10 mouse cellular contexts compared by ENCODE assay signal in the genomic region with DNA sequence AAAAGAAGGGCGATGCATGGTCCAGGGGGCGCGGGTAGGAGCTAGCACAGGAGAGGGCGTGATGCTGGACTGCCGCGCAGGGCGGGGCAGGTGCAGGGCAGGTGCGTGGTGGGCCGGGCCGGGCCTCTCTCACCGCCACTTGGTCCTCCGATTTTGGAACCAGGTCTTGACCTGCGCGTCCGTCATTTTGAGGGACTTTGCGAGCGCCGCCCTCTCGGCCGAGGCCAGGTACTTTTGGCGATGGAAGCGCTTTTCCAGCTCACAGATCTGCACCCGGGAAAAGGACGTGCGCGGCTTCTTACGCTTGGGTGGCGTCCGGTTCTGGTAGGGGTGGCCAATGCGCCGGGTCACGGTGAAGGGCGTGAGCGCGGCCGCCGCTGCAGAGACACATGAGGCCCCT. TPM values are rescaled to one million over a fixed set of nuclear protein-coding genes. Genes with fewer than 3 reads are reported as not detected.
DNase-seq lines count a peak whose midpoint lies in the region; ATAC-seq and TF ChIP-seq lines count a peak whose summit lies in the region.
"Had no signal": no experiment of that assay in that cellular context is flagged by ENCODE, and none has a peak within 500 bp of the region (broad histone marks: within the 10 kb centered on the region; RNA-seq: fewer than 3 reads in every experiment).

No protein-coding gene starts in this region.

- no peaks in the 10 kb centered on the region for H3K36me3 ChIP-seq in embryonic facial prominence, embryonic 15.5 days
- no peaks in the 10 kb centered on the region for H3K36me3 ChIP-seq in midbrain, postnatal 0 days (ENCODE audit: insufficient read depth, low read length)
- H3K36me3 ChIP-seq: liver, embryonic 13.5 days had no signal

- no peak overlapping the region for H3K4me3 ChIP-seq in left cerebral cortex, adult 2 months
- peak overlapping the region; percentile 24 for H3K4me3 ChIP-seq in embryonic facial prominence, embryonic 15.5 days (replicated peaks)
- peak overlapping the region; percentile 13; the same call in 1 of the 2 replicates for H3K4me3 ChIP-seq in midbrain, postnatal 0 days (ENCODE audit: low read depth, low read length)

- ATAC-seq in embryonic facial prominence, embryonic 15.5 days (ENCODE audit: insufficient number of reproducible peaks, low FRiP score, low TSS enrichment, low read depth): no peak
- ATAC-seq in midbrain, postnatal 0 days (ENCODE audit: low FRiP score): no peak

- intact Hi-C loops in left cerebral cortex, adult 2 months (cut with DNase I): no loop called here
- intact Hi-C loops in left cerebral cortex, postnatal 25 days (cut with DNase I): no loop called here

- no peak overlapping the region for H3K9ac ChIP-seq in embryonic facial prominence, embryonic 15.5 days
- H3K9ac ChIP-seq in midbrain, postnatal 0 days (replicated peaks; ENCODE audit: low read length, poor library complexity, severe bottlenecking): no peak overlapping the region
- H3K9ac ChIP-seq: liver, embryonic 13.5 days had no signal

- no peaks in the 10 kb centered on the region for H3K9me3 ChIP-seq in embryonic facial prominence, embryonic 15.5 days (replicated peaks)
- no peaks in the 10 kb centered on the region for H3K9me3 ChIP-seq in midbrain, postnatal 0 days (ENCODE audit: low read length)
- H3K9me3 ChIP-seq: liver, embryonic 13.5 days had no signal

- H3K4me2 ChIP-seq in embryonic facial prominence, embryonic 15.5 days (replicated peaks): 0 out of 2 replicates have a peak overlapping the region, but pooled peaks have one; percentile 54
- H3K4me2 ChIP-seq in midbrain, postnatal 0 days (ENCODE audit: low read depth, low read length, poor library complexity, severe bottlenecking): no peak overlapping the region

- H3K27ac ChIP-seq in left cerebral cortex, adult 2 months: no peak overlapping the region
- H3K27ac ChIP-seq in embryonic facial prominence, embryonic 15.5 days (replicated peaks): no peak overlapping the region
- no peak overlapping the region for H3K27ac ChIP-seq in midbrain, postnatal 0 days (ENCODE audit: low read depth, low read length)
- H3K27ac ChIP-seq: liver, embryonic 13.5 days had no signal

- DNase-seq in left cerebral cortex, adult 2 months (ENCODE audit: extremely low spot score in 1 of 2, low spot score in 2 of 2): no peak
- no peak for DNase-seq in left cerebral cortex, postnatal 25 days (ENCODE audit: low spot score in 2 of 2)
- peak; percentile 68 for DNase-seq in cerebellum, adult 8-10 months
- no peak for DNase-seq in midbrain, postnatal 0 days (ENCODE audit: low spot score)
- no peak for DNase-seq in layer of hippocampus, postnatal 36 days
- no peak for DNase-seq in urinary bladder, postnatal 36 days (ENCODE audit: low spot score in 2 of 2)
- no peak for DNase-seq in adrenal gland, adult 2 months
- DNase-seq: liver, embryonic 13.5 days had no signal

- peaks cover 98% of the 10 kb centered on the region for H3K27me3 ChIP-seq in embryonic facial prominence, embryonic 15.5 days
- peaks cover 75% of the 10 kb centered on the region for H3K27me3 ChIP-seq in midbrain, postnatal 0 days (ENCODE audit: insufficient read depth, low read length)

- WGBS in embryonic facial prominence, embryonic 15.5 days: 2% methylated on average over 37 of the region's 37 CpGs
- WGBS in midbrain, postnatal 0 days: 2% methylated on average over 33 of the region's 37 CpGs

- TF ChIP-seq CTCF in left cerebral cortex, adult 2 months (IDR thresholded peaks at IDR 0.05): peak; percentile 5; the same call in 1 of the 2 replicates
- peak; percentile 22; the same call in 1 of the 2 replicates for TF ChIP-seq CTCF in midbrain, postnatal 0 days (IDR thresholded peaks at IDR 0.05)

- H3K4me1 ChIP-seq in embryonic facial prominence, embryonic 15.5 days: peaks cover 41% of the 10 kb centered on the region
- no peaks in the 10 kb centered on the region for H3K4me1 ChIP-seq in midbrain, postnatal 0 days (ENCODE audit: insufficient read depth, low read length)

RNA-seq across cellular contexts. Expression of a gene that starts 1.1 kb away (rescaled TPM):
- not detected for total RNA-seq in left cerebral cortex, adult 2 months (2021)
- not detected for total RNA-seq in left cerebral cortex, postnatal 25 days (2021)
- polyA plus RNA-seq in embryonic facial prominence, embryonic 15.5 days (2015; fragmentation: Nextera tagmentation; extraction: Ambion mirVana): 0.52 and 0.63 TPM in 2 replicates
- 2.5 and 7.2 TPM in 2 replicates for total RNA-seq in midbrain, postnatal 0 days (2014; rRNA removed)
- 0.22 TPM in 1 of 2 replicates, not detected in the other for polyA plus RNA-seq in midbrain, postnatal 0 days (2015; fragmentation: Nextera tagmentation; extraction: Ambion mirVana)
- not detected for total RNA-seq in layer of hippocampus, postnatal 36 days (2021)
- under 1 TPM in 1 of 2 experiments, not detected in 1; 0.38 TPM for total RNA-seq in adrenal gland, adult 2 months (2021)
- polyA plus RNA-seq in adrenal gland, adult 2 months (2012; rRNA removed): 0.23 and 0.51 TPM in 2 replicates
- polyA plus RNA-seq: gonadal fat pad, adult 2 months; liver, embryonic 13.5 days had no signal

RNA-seq across cellular contexts. Expression of a gene that starts 39.3 kb away (rescaled TPM):
- total RNA-seq in left cerebral cortex, adult 2 months (2021): 100 to 1,000 TPM; 146 to 152 TPM
- total RNA-seq in left cerebral cortex, postnatal 25 days (2021): 100 to 1,000 TPM; 148 to 151 TPM
- 769 and 852 TPM in 2 replicates for polyA plus RNA-seq in embryonic facial prominence, embryonic 15.5 days (2015; fragmentation: Nextera tagmentation; extraction: Ambion mirVana)
- 303 and 313 TPM in 2 replicates for total RNA-seq in midbrain, postnatal 0 days (2014; rRNA removed)
- 321 and 334 TPM in 2 replicates for polyA plus RNA-seq in midbrain, postnatal 0 days (2015; fragmentation: Nextera tagmentation; extraction: Ambion mirVana)
- 100 to 1,000 TPM; 178 to 185 TPM for total RNA-seq in layer of hippocampus, postnatal 36 days (2021)
- 100 to 1,000 TPM; 276 to 325 TPM for total RNA-seq in adrenal gland, adult 2 months (2021)
- 6.8 and 9.0 TPM in 2 replicates for polyA plus RNA-seq in adrenal gland, adult 2 months (2012; rRNA removed)

RNA-seq across cellular contexts. Expression of a gene that starts 55.1 kb away (rescaled TPM):
- 1 to 10 TPM; 1.9 to 2.6 TPM for total RNA-seq in left cerebral cortex, adult 2 months (2021)
- 1 to 10 TPM; 3.2 to 3.5 TPM for total RNA-seq in left cerebral cortex, postnatal 25 days (2021)
- 9.5 and 10.3 TPM in 2 replicates for polyA plus RNA-seq in embryonic facial prominence, embryonic 15.5 days (2015; fragmentation: Nextera tagmentation; extraction: Ambion mirVana)
- 6.7 and 10.8 TPM in 2 replicates for total RNA-seq in midbrain, postnatal 0 days (2014; rRNA removed)
- polyA plus RNA-seq in midbrain, postnatal 0 days (2015; fragmentation: Nextera tagmentation; extraction: Ambion mirVana): 6.5 and 7.7 TPM in 2 replicates
- total RNA-seq in layer of hippocampus, postnatal 36 days (2021): 1 to 10 TPM; 2.4 to 2.9 TPM
- total RNA-seq in adrenal gland, adult 2 months (2021): 1 to 10 TPM; 2.4 to 2.5 TPM
- polyA plus RNA-seq in adrenal gland, adult 2 months (2012; rRNA removed): 0.36 and 0.87 TPM in 2 replicates
